In the genomic region with DNA sequence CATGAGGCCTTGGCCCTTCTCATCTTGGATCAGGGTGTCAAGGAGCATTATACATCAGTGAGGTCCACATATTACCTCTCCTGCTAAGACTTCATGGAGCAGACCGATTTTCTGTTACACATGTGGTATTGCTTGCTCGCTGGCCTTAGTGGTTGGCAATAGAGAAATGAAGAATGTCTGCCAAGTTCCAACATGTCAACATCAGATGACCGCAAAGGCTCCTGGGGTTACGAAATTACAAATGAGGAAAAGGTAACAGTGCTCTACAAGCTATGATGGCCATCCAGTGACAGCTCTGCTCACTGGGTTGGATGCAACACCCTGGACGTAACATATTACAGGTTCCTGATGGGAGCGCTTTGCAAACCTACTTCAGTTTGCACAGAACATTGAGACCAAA, we compare ENCODE assay signal across 12 mouse cellular contexts.
"Had no signal": no experiment of that assay in that cellular context is flagged by ENCODE, and none has a peak within 500 bp of the region (broad histone marks: within the 10 kb centered on the region; RNA-seq: fewer than 3 reads in every experiment).

No protein-coding gene starts in this region.

- DNase-seq: kidney, adult 9 months; kidney, postnatal 14 days; kidney, postnatal 4 days; left cerebral cortex, postnatal 4 days; liver, embryonic 13.5 days; lung, embryonic 14.5 days; midbrain, embryonic 14.5 days; right cerebral cortex, adult 18-20 months; right cerebral cortex, postnatal 14 days; right cerebral cortex, postnatal 4 days; thymus, adult 18-20 months; thymus, postnatal 36 days had no signal
